Mouse (Mus musculus): Measurements from ENCODE around the gene Olfm1. TPM values are rescaled to one million over a fixed set of nuclear protein-coding genes. Genes with fewer than 3 reads are reported as not detected.

Gene Olfm1
- 1 to 10 TPM; 5.1 to 6.4 TPM for polyA plus RNA-seq (2012; fragmentation: generic; extraction: Trizol)

GRCm38 (mm10) chr2:28192821-28193689 is at the start of gene Olfm1:
TSS of gene Olfm1 (plus strand) at chr2:28192992.

Other genes with a start within 250 kb of the Olfm1 start
- gene Fcnb, start 108.1 kb upstream of the Olfm1 start, polyA plus RNA-seq (2012; fragmentation: generic; extraction: Trizol): not detected